Mouse (Mus musculus) T-cell, adult 2 months (primary cell): Measurements from ENCODE around the gene Arl5b.

Experiments
- DNase-seq: peaks from one replicate; pipeline ENCODE4 v3.0.0; 2022; ENCODE audit warnings: low spot score

Arl5b gene

DNA sequence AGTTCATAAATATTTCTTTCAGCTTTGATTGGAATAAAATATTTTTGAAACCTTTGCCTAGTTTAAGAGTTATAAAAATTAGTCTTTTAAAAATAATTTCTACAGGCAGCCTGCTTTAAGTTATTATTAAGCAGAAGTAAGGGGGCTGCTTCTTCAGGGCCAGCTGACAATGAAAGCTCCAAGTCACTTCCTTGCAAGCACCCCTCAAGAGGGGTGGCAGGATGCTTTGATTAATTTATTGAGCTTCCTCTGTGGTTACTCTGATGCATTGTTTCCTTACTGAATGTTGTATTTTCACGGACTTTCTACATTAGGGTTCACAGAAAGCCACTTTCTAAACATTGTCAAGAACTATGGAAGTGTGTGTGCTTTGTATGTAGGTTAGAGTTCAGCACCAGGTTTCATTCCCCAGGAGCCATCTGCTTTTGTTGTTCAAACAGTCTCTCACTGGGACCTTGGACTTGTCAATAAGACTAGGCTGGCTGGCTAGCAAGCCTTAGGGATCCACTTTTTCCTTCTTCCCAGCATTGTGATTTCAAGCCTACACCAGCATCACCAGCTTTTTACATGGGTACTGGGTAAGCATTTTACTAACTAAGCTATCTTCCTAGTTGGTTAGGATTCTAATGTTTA, 62.7 kb downstream of the Arl5b start:
- no peak for DNase-seq

DNA sequence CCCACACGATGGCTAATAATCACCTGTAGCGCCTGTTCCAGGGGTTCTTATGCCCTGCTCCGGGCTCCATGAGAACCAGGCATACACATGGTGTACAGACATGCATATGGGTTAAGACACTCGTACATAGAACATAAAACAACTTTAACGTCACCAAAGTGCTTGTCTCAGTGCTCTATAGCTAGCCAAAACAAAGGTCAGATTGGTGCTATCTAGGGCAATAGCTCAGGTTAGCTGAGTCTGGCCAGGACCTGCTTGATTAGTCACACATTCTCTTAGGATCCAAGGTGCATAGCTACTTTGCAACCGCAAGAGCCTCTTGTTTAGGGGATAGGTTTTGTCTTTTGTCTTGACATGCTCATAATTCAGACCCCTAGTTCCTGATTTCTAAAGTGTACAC, 63.5 kb downstream of the Arl5b start:
- DNase-seq: no peak

DNA sequence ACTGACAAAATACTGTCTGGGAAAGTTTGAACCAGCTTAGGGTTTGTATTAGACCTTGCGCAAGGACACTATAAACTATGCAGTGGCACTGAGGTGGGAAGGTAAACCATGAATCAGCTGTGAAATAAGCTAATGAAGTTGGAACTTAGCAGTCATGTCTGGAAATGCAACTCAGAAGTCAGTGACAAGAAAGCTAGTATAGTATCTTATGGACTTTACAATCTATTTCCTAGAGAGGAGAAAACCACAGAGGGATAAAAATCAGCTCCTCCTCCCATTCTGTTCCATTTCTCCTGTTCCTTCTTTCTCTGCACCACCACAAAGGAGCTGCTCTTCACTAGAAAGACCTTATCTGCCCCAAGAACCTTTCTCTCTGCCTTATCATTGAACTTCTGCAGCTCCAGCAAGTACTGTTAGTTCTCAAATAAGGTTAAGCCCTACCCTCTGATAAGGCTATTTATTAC, 72.1 kb downstream of the Arl5b start:
- no peak for DNase-seq
